In genomic region chr2:128373363-128374252, GRCm38 (mm10) we compare ENCODE assay signal across 9 mouse cellular contexts.
DNase-seq lines count a peak whose midpoint lies in the region; ATAC-seq lines count a peak whose summit lies in the region.
"Had no signal": no experiment of that assay in that cellular context is flagged by ENCODE, and none has a peak within 500 bp of the region (broad histone marks: within the 10 kb centered on the region; RNA-seq: fewer than 3 reads in every experiment).

No protein-coding gene starts in this region.

- no peak overlapping the region for H3K27ac ChIP-seq in forebrain, embryonic 14.5 days (ENCODE audit: low read depth, low read length)

- no peaks in the 10 kb centered on the region for H3K36me3 ChIP-seq in forebrain, embryonic 14.5 days (ENCODE audit: control insufficient read depth, insufficient read depth, low read length)

- no peaks in the 10 kb centered on the region; the same call in 1 of the 2 replicates for H3K9me3 ChIP-seq in forebrain, embryonic 14.5 days (replicated peaks; ENCODE audit: control insufficient read depth, low read length)

- DNase-seq in retina, postnatal 1 day = peak; percentile 61
- no peak for DNase-seq in retina, embryonic 14.5 days (ENCODE audit: low spot score)
- peak; percentile 66 for DNase-seq in forebrain, embryonic 14.5 days (ENCODE audit: low spot score)
- DNase-seq in lung, postnatal 14 days = peak; percentile 33
- no peak for DNase-seq in left cerebral cortex, adult 8-10 months (ENCODE audit: low spot score in 2 of 2)
- no peak for DNase-seq in MN1 (ENCODE audit: low spot score)
- no peak for DNase-seq in adrenal gland, adult 18-20 months (ENCODE audit: low spot score in 2 of 2)
- DNase-seq: cerebellum, adult 9-10 months; thymus, postnatal 36 days had no signal

- ATAC-seq in forebrain, embryonic 14.5 days = peak; percentile 70

- 16% methylated on average over 12 of the region's 12 CpGs for WGBS in forebrain, embryonic 14.5 days

- peaks cover 10% of the 10 kb centered on the region for H3K4me1 ChIP-seq in forebrain, embryonic 14.5 days (ENCODE audit: control insufficient read depth, insufficient read depth, low read length)

- H3K4me2 ChIP-seq in forebrain, embryonic 14.5 days (ENCODE audit: low read length) = 0 out of 2 replicates have a peak overlapping the region, but pooled peaks have one; percentile 12

- no peaks in the 10 kb centered on the region for H3K27me3 ChIP-seq in forebrain, embryonic 14.5 days (replicated peaks; ENCODE audit: control insufficient read depth, insufficient read depth, low read length)

- H3K9ac ChIP-seq in forebrain, embryonic 14.5 days (ENCODE audit: low read length) = no peak overlapping the region

- H3K4me3 ChIP-seq in forebrain, embryonic 14.5 days (ENCODE audit: low read depth, low read length) = no peak overlapping the region

Comparison
In these comparisons a context has a peak if more than half of its experiments do, and no peak if none do; other contexts are left out.
1. DNase-seq: peak in retina, postnatal 1 day (single experiment), forebrain, embryonic 14.5 days (single experiment) and lung, postnatal 14 days (single experiment); none in retina, embryonic 14.5 days (single experiment), left cerebral cortex, adult 8-10 months (0 of 2), MN1 (single experiment) and adrenal gland, adult 18-20 months (0 of 2).